Mouse (Mus musculus) testis, adult 2 months (tissue): ENCODE measurements around the gene Vwc2. TPM values are rescaled to one million over a fixed set of nuclear protein-coding genes. Genes with fewer than 3 reads are reported as not detected.

Experiments
- H3K27ac ChIP-seq: fragments of 200-500 bp; 2 replicates; pipeline ENCODE4 v1.5.1; 2012; ENCODE audit warnings: low read depth, low read length; ENCODE audit not compliant: control insufficient read depth, insufficient read depth
- H3K27me3 ChIP-seq: fragments of 200-500 bp; 2 replicates; pipeline ENCODE4 v1.6.1; 2012; ENCODE audit warnings: mild to moderate bottlenecking, low read length, moderate library complexity; ENCODE audit not compliant: control insufficient read depth, insufficient read depth
- H3K36me3 ChIP-seq: fragments of 200-500 bp; 2 replicates; pipeline ENCODE4 v1.6.1; 2012; ENCODE audit warnings: mild to moderate bottlenecking, low read length; ENCODE audit not compliant: control insufficient read depth, insufficient read depth
- H3K4me1 ChIP-seq: fragments of 200-500 bp; 2 replicates; pipeline ENCODE4 v1.6.1; 2012; ENCODE audit warnings: low read length; ENCODE audit not compliant: control insufficient read depth, insufficient read depth
- H3K4me3 ChIP-seq: fragments of 200-500 bp; 2 replicates; pipeline ENCODE4 v1.5.1; 2012; ENCODE audit warnings: low read depth, mild to moderate bottlenecking, low read length, moderate library complexity, mixed read lengths; ENCODE audit not compliant: control insufficient read depth
- CTCF ChIP-seq: fragments of 200-500 bp; IDR thresholded peaks from 2 replicates; pipeline ENCODE4 v1.5.1; 2012; ENCODE audit warnings: low read depth, mild to moderate bottlenecking, inconsistent platforms, low read length, moderate library complexity; ENCODE audit not compliant: control insufficient read depth, insufficient read depth, insufficient replicate concordance
- POLR2A ChIP-seq: fragments of 200-500 bp; IDR thresholded peaks from 2 replicates; pipeline ENCODE4 v1.6.1; 2012; ENCODE audit warnings: low read depth, mild to moderate bottlenecking, inconsistent platforms, low read length, moderate library complexity; ENCODE audit not compliant: control insufficient read depth
- polyA plus RNA-seq: library from polyadenylated mRNA; depleted of rRNA; stranded (reverse); fragments of >200 nt; gene quantifications from 2 replicates; pipeline ENCODE4 v1.2.3, GENCODE M21; 2012

Vwc2 gene
- polyA plus RNA-seq, 1 experiment = 0.10 TPM

DNA sequence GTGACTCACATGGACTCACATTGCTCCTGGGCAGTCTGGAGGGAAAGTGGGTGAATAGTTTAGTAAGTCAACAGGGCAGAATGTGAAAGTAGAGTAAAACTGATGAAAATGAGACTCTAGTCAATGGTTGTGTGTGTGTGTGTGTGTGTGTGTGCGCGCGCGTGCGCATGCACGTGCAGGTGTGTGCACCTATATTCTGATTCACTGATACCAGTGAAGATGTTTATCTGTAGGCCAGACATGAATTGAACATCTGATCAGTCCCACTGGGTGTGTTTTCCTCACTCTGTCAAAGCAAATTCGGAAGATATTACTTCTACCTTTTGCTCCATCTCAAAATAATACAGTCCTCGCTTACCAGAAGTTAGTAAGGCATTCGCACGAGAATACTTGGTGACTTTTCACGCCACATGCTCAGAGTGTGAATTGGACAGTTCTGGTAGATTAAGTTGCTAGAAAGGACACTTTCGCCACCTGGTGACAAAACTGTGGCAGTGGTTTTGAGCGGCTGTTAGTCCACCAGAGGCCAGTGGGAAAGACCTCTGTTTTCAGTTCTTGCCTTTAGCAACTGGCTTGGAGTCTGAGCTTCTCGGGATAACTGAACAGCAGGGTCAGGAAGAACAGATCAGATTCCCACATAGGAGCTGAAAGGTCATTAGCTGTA lies 17.5 kb downstream of the Vwc2 start:
- Histone ChIP-seq H3K4me1 (no peaks in the 10 kb centered on the region), H3K4me3 (no peak overlapping the region), H3K27me3 (no peaks in the 10 kb centered on the region), H3K27ac (no peak overlapping the region), H3K36me3 (no peaks in the 10 kb centered on the region)
- no peak for TF ChIP-seq POLR2A
- TF ChIP-seq CTCF = peak; percentile 13; the same call in 1 of the 2 replicates

DNA sequence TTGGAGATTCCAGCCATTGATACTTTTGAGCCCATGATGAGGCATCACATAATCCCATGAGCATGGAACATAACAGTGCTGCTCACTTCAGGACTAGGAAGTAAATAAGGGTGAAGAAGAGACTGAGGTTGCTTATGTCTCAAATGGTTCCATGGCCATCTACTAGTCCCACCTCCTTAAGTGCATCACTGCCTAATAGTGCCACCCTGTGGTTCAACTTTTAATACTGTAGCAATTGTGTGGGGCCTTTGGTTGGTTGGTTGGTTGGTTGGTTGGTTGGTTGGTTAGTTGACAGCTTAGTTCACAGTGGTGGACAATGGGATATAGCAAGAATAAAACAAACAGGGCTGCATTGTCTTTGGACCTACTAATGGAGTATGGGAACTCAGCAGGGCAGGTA lies 26.6 kb downstream of the Vwc2 start:
- Histone ChIP-seq H3K4me1 (no peaks in the 10 kb centered on the region), H3K27me3 (no peaks in the 10 kb centered on the region), H3K27ac (no peak overlapping the region), H3K36me3 (no peaks in the 10 kb centered on the region), H3K4me3 (no peak overlapping the region)
- TF ChIP-seq POLR2A = no peak
- TF ChIP-seq CTCF = no peak

- Histone ChIP-seq H3K4me3 (no peak overlapping the region), H3K4me1 (no peaks in the 10 kb centered on the region), H3K27me3 (no peaks in the 10 kb centered on the region), H3K36me3 (no peaks in the 10 kb centered on the region), H3K27ac (no peak overlapping the region)
- no peak for TF ChIP-seq POLR2A
- no peak for TF ChIP-seq CTCF
Measured at GRCm38 (mm10) chr11:11152681-11153080, 38.7 kb downstream of the Vwc2 start.

- Histone ChIP-seq H3K27me3 (no peaks in the 10 kb centered on the region), H3K4me3 (no peak overlapping the region), H3K36me3 (no peaks in the 10 kb centered on the region), H3K27ac (no peak overlapping the region), H3K4me1 (no peaks in the 10 kb centered on the region)
- TF ChIP-seq CTCF = no peak
- TF ChIP-seq POLR2A = no peak
Measured at GRCm38 (mm10) chr11:11171396-11171795, 57.4 kb downstream of the Vwc2 start.

GRCm38 (mm10) chr11:11175259-11175658 lies 61.2 kb downstream of the Vwc2 start:
- H3K4me1 ChIP-seq = no peaks in the 10 kb centered on the region
- TF ChIP-seq CTCF (no peak), POLR2A (no peak)

GRCm38 (mm10) chr11:11182705-11183104 lies 68.7 kb downstream of the Vwc2 start:
- Histone ChIP-seq H3K4me1 (no peaks in the 10 kb centered on the region), H3K27ac (no peak overlapping the region), H3K4me3 (no peak overlapping the region), H3K27me3 (no peaks in the 10 kb centered on the region), H3K36me3 (no peaks in the 10 kb centered on the region)
- TF ChIP-seq POLR2A = no peak
- no peak for TF ChIP-seq CTCF

More at GRCm38 (mm10) chr11:11175259-11175658, 61.2 kb downstream of the Vwc2 start:
- no peaks in the 10 kb centered on the region for H3K27me3 ChIP-seq
- no peak overlapping the region for H3K27ac ChIP-seq
- H3K36me3 ChIP-seq = no peaks in the 10 kb centered on the region
- H3K4me3 ChIP-seq = no peak overlapping the region

DNA sequence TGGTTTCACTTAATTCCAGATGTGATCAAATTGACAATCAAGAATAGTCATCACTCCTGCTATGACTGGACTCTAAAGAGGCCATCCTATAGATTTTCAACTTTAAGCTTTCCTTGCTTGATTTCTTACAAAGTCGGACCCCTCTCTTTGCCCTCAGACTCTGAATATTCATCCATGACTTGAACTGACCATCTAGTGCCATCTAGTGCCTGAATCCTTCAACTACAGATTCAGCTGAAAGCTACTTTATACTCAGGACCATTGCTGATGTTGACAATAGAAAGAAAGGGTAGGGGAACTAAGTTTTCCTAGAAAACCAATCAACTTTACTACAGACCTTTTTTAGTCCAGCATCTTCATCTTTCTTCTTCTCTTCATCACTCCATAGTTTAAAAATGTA lies 109.1 kb downstream of the Vwc2 start:
- Histone ChIP-seq H3K4me3 (no peak overlapping the region), H3K36me3 (no peaks in the 10 kb centered on the region), H3K27me3 (no peaks in the 10 kb centered on the region), H3K27ac (no peak overlapping the region), H3K4me1 (no peaks in the 10 kb centered on the region)
- no peak for TF ChIP-seq POLR2A
- no peak for TF ChIP-seq CTCF

DNA sequence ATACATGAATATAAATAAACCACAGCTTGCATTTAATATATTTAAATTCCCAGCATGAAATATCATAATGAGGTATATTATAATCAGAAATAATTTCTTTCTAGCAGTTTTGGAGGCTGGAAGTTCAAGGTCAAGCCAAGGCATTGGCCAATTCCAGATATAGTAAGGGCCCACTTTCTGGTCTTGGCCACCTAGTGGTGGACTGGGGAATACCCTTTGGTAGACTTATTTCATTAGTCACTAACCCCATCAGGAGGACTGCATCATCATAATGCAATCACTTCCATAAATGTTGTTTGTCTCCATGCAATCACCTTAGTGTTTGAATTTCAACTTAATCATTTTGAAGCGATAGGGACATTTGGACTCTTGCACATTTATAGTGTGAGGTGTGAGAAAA lies 125.3 kb downstream of the Vwc2 start:
- Histone ChIP-seq H3K36me3 (no peaks in the 10 kb centered on the region), H3K4me3 (no peak overlapping the region), H3K27ac (no peak overlapping the region), H3K4me1 (no peaks in the 10 kb centered on the region), H3K27me3 (no peaks in the 10 kb centered on the region)
- TF ChIP-seq POLR2A (no peak), CTCF (no peak)
